Mouse (Mus musculus) heart, postnatal 0 days (tissue): ENCODE results near the gene Tsacc.

Experiments
- CTCF ChIP-seq: IDR thresholded peaks from 2 replicates; pipeline ENCODE4 v1.5.1; 2016; ENCODE audit warnings: antibody characterized with exemption, control low read depth, low read depth
- EP300 ChIP-seq: IDR thresholded peaks from 2 replicates; pipeline ENCODE4 v1.6.1; 2016; ENCODE audit warnings: antibody characterized with exemption, low read depth

- TF ChIP-seq EP300 (no peak), CTCF (no peak)
Measured at GRCm38 (mm10) chr3:88252739-88253138, 44.1 kb downstream of the Tsacc start.
